18 mouse cellular contexts compared by ENCODE assay signal in the genomic region with DNA sequence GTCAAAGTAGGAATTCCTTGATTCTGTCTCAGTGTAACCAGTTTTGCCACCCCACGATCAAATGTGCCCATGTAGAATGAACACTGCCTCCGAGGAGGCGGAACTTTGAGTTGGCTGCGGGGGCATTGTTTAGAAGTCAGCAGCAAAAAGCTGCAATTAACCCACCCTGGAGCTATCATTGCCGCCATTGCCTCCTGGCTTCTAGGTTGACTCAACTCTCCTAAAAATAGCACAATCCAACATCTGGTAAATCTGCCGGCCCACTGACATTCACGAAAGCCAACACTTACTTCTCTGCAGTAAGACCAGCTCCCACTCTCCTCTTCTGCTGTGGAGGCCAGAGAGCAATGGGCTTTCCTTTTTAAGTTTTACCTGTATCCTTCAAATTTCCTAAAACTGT.
"Had no signal": no experiment of that assay in that cellular context is flagged by ENCODE, and none has a peak within 500 bp of the region (broad histone marks: within the 10 kb centered on the region; RNA-seq: fewer than 3 reads in every experiment).

No protein-coding gene starts in this region.

- H3K4me2 ChIP-seq: limb, embryonic 13.5 days; liver, embryonic 13.5 days; neural tube, embryonic 12.5 days; neural tube, embryonic 15.5 days had no signal

- H3K9me3 ChIP-seq: limb, embryonic 10.5 days; limb, embryonic 13.5 days; liver, embryonic 13.5 days; neural tube, embryonic 12.5 days; neural tube, embryonic 15.5 days had no signal

- H3K4me3 ChIP-seq: limb, embryonic 10.5 days; limb, embryonic 13.5 days; liver, embryonic 13.5 days; neural tube, embryonic 12.5 days; neural tube, embryonic 15.5 days had no signal

- DNase-seq: kidney, adult 11 months; kidney, adult 9 months; kidney, postnatal 14 days; kidney, postnatal 4 days; liver; liver, embryonic 13.5 days; lung, adult 2 months; lung, postnatal 14 days; lung, postnatal 4 days; midbrain, embryonic 14.5 days; retina, postnatal 1 day; right cerebral cortex, postnatal 4 days; thymus, postnatal 25 days had no signal

- H3K9ac ChIP-seq: limb, embryonic 13.5 days; liver, embryonic 13.5 days; neural tube, embryonic 12.5 days; neural tube, embryonic 15.5 days had no signal

- H3K4me1 ChIP-seq: limb, embryonic 10.5 days; limb, embryonic 13.5 days; liver, embryonic 13.5 days; neural tube, embryonic 12.5 days; neural tube, embryonic 15.5 days had no signal

- H3K27me3 ChIP-seq: limb, embryonic 13.5 days; liver, embryonic 13.5 days; neural tube, embryonic 12.5 days; neural tube, embryonic 15.5 days had no signal

- H3K27ac ChIP-seq: limb, embryonic 10.5 days; limb, embryonic 13.5 days; liver, embryonic 13.5 days; neural tube, embryonic 12.5 days; neural tube, embryonic 15.5 days; stomach, postnatal 0 days had no signal

- H3K36me3 ChIP-seq: limb, embryonic 10.5 days; limb, embryonic 13.5 days; liver, embryonic 13.5 days; neural tube, embryonic 12.5 days; neural tube, embryonic 15.5 days had no signal
